Mouse (Mus musculus) MEL (cell line): ENCODE results near the gene 2410004P03Rik. TPM values are rescaled to one million over a fixed set of nuclear protein-coding genes. Genes with fewer than 3 reads are reported as not detected.

Experiments
- DNase-seq: peaks from one replicate; pipeline ENCODE4 v3.0.0; 2011; ENCODE audit warnings: low read depth, low spot score
- H3K27ac ChIP-seq: 2 replicates; pipeline ENCODE4 v1.5.1; 2012; ENCODE audit warnings: low read depth, mild to moderate bottlenecking, control low read depth, low read length, moderate library complexity; ENCODE audit not compliant: control insufficient read depth
- H3K27me3 ChIP-seq, 2 experiments: fragments of 150-350 bp in 1 of 2; sonication (generic) in 1 of 2; 2 replicates each; pipeline ENCODE4 v1.6.1; 2012; ENCODE audit warnings: low read length in 2 of 2, mild to moderate bottlenecking in 2 of 2, improper control_type of control experiment in 1 of 2, moderate library complexity in 1 of 2; ENCODE audit not compliant: insufficient read depth in 2 of 2, control insufficient read depth in 1 of 2
- H3K36me3 ChIP-seq, 2 experiments: 2 replicates each; pipeline ENCODE4 v1.6.1; 2012 to 2014; ENCODE audit warnings: low read length in 2 of 2, improper control_type of control experiment in 1 of 2, inconsistent platforms in 1 of 2, mild to moderate bottlenecking in 1 of 2; ENCODE audit not compliant: insufficient read depth in 2 of 2, control insufficient read depth in 1 of 2
- H3K4me1 ChIP-seq, 2 experiments: fragments of 150-350 bp in 1 of 2; sonication (generic) in 1 of 2; 2 replicates each; pipeline ENCODE4 v1.6.1; 2012; ENCODE audit warnings: low read length in 2 of 2, improper control_type of control experiment in 1 of 2, mild to moderate bottlenecking in 1 of 2; ENCODE audit not compliant: insufficient read depth in 2 of 2, control insufficient read depth in 1 of 2
- H3K4me3 ChIP-seq, 2 experiments: fragments of 150-350 bp in 1 of 2; sonication (generic) in 1 of 2; 2 replicates each; pipeline ENCODE4 v1.5.1; 2012; ENCODE audit warnings: low read depth in 2 of 2, low read length in 2 of 2, mild to moderate bottlenecking in 2 of 2, moderate library complexity in 2 of 2, control low read depth in 1 of 2, improper control_type of control experiment in 1 of 2; ENCODE audit not compliant: control insufficient read depth in 1 of 2, insufficient read depth in 1 of 2
- H3K79me2 ChIP-seq: 2 replicates; pipeline ENCODE4 v1.6.1; 2012; ENCODE audit warnings: mild to moderate bottlenecking, low read length, moderate library complexity; ENCODE audit not compliant: control insufficient read depth, poor library complexity, insufficient read depth
- H3K9ac ChIP-seq: 2 replicates; pipeline ENCODE4 v1.6.1; 2012; ENCODE audit warnings: low read depth, mild to moderate bottlenecking, control low read depth, low read length, moderate library complexity; ENCODE audit not compliant: control insufficient read depth, poor library complexity, severe bottlenecking
- H3K9me3 ChIP-seq: fragments of 150-350 bp; sonication (generic); replicated peaks from 2 replicates; pipeline ENCODE4 v1.6.1; 2012; ENCODE audit warnings: mild to moderate bottlenecking, low read length, improper control_type of control experiment, moderate library complexity; ENCODE audit not compliant: insufficient read depth
- BHLHE40 ChIP-seq: IDR thresholded peaks from 2 replicates; pipeline ENCODE4 v1.6.1; 2012; ENCODE audit warnings: low read depth, mild to moderate bottlenecking, inconsistent platforms, low read length, improper control_type of control experiment, borderline replicate concordance
- CHD1 ChIP-seq: IDR thresholded peaks from 2 replicates; pipeline ENCODE4 v1.6.1; 2012; ENCODE audit warnings: low read depth, mild to moderate bottlenecking, inconsistent platforms, low read length, improper control_type of control experiment
- CTCF ChIP-seq, 3 experiments: IDR thresholded peaks in 2 of 3; conservative IDR thresholded peaks in 1 of 3; 2 replicates each; pipeline ENCODE4 v1.5.1; 2011 to 2012; ENCODE audit warnings: low read length in 3 of 3, low read depth in 2 of 3, mild to moderate bottlenecking in 2 of 3, improper control_type of control experiment in 1 of 3, inconsistent platforms in 1 of 3, mixed read lengths in 1 of 3, moderate library complexity in 1 of 3; ENCODE audit not compliant: control insufficient read depth in 1 of 3, insufficient read depth in 1 of 3, poor library complexity in 1 of 3, severe bottlenecking in 1 of 3
- E2F4 ChIP-seq: IDR thresholded peaks from 2 replicates; pipeline ENCODE4 v1.6.1; 2011; ENCODE audit warnings: low read depth, low read length, improper control_type of control experiment, borderline replicate concordance
- EP300 ChIP-seq, 2 experiments: IDR thresholded peaks; 2 replicates each; pipeline ENCODE4 v1.6.1; 2011; ENCODE audit warnings: improper control_type of control experiment in 2 of 2, low read length in 2 of 2, low read depth in 1 of 2, mild to moderate bottlenecking in 1 of 2
- ETS1 ChIP-seq: IDR thresholded peaks from 2 replicates; pipeline ENCODE4 v1.6.1; 2012; ENCODE audit warnings: low read depth, mild to moderate bottlenecking, inconsistent platforms, low read length, improper control_type of control experiment, moderate library complexity
- GABPA ChIP-seq: IDR thresholded peaks from 2 replicates; pipeline ENCODE4 v1.6.1; 2012; ENCODE audit warnings: low read depth, mild to moderate bottlenecking, inconsistent platforms, low read length, improper control_type of control experiment, moderate library complexity
- GATA1 ChIP-seq: IDR thresholded peaks from 2 replicates; pipeline ENCODE4 v1.6.1; 2011; ENCODE audit warnings: low read depth, low read length, improper control_type of control experiment
- HCFC1 ChIP-seq: IDR thresholded peaks from 2 replicates; pipeline ENCODE4 v1.6.1; 2012; ENCODE audit warnings: low read depth, mild to moderate bottlenecking, inconsistent platforms, low read length, improper control_type of control experiment, moderate library complexity
- MAFK ChIP-seq: IDR thresholded peaks from 2 replicates; pipeline ENCODE4 v1.6.1; 2011; ENCODE audit warnings: low read depth, mild to moderate bottlenecking, low read length, improper control_type of control experiment, borderline replicate concordance
- MAZ ChIP-seq: IDR thresholded peaks from 2 replicates; pipeline ENCODE4 v1.6.1; 2012; ENCODE audit warnings: low read depth, mild to moderate bottlenecking, inconsistent platforms, low read length, improper control_type of control experiment
- MXI1 ChIP-seq: IDR thresholded peaks from 2 replicates; pipeline ENCODE4 v1.6.1; 2011; ENCODE audit warnings: mild to moderate bottlenecking, low read depth, low read length, improper control_type of control experiment
- MYB ChIP-seq: IDR thresholded peaks from 2 replicates; pipeline ENCODE4 v1.6.1; 2011; ENCODE audit warnings: mild to moderate bottlenecking, low read depth, low read length, improper control_type of control experiment
- MYC ChIP-seq: IDR thresholded peaks from 2 replicates; pipeline ENCODE4 v1.6.1; 2011; ENCODE audit warnings: low read depth, mild to moderate bottlenecking, low read length, improper control_type of control experiment, moderate library complexity
- NRF1 ChIP-seq: IDR thresholded peaks from 2 replicates; pipeline ENCODE4 v1.6.1; 2014; ENCODE audit warnings: low read depth, mild to moderate bottlenecking, inconsistent platforms, low read length, improper control_type of control experiment, moderate library complexity; ENCODE audit not compliant: poor library complexity, insufficient read depth, severe bottlenecking
- POLR2AphosphoS2 ChIP-seq: IDR thresholded peaks from 2 replicates; pipeline ENCODE4 v1.6.1; 2011; ENCODE audit warnings: low read length, improper control_type of control experiment
- POLR2AphosphoS5 ChIP-seq: IDR thresholded peaks from 2 replicates; pipeline ENCODE4 v1.6.1; 2012; ENCODE audit warnings: low read depth, borderline replicate concordance, mild to moderate bottlenecking, inconsistent platforms, low read length, moderate library complexity, mixed read lengths
- RCOR1 ChIP-seq: IDR thresholded peaks from 2 replicates; pipeline ENCODE4 v1.6.1; 2012; ENCODE audit warnings: low read depth, mild to moderate bottlenecking, inconsistent platforms, low read length, improper control_type of control experiment
- SMC3 ChIP-seq: IDR thresholded peaks from 2 replicates; pipeline ENCODE4 v1.6.1; 2011; ENCODE audit warnings: low read depth, low read length, improper control_type of control experiment
- TAL1 ChIP-seq: IDR thresholded peaks from 2 replicates; pipeline ENCODE4 v1.6.1; 2012; ENCODE audit warnings: mild to moderate bottlenecking, inconsistent platforms, low read length, moderate library complexity, mixed read lengths
- TBP ChIP-seq: IDR thresholded peaks from 2 replicates; pipeline ENCODE4 v1.8.0; 2011; ENCODE audit warnings: low read depth, low read length, improper control_type of control experiment
- UBTF ChIP-seq: IDR thresholded peaks from 2 replicates; pipeline ENCODE4 v1.6.1; 2012; ENCODE audit warnings: low read depth, mild to moderate bottlenecking, inconsistent platforms, low read length, improper control_type of control experiment, moderate library complexity, borderline replicate concordance; ENCODE audit not compliant: insufficient read depth
- USF2 ChIP-seq, 2 experiments: IDR thresholded peaks; 2 replicates each; pipeline ENCODE4 v1.6.1; 2011 to 2012; ENCODE audit warnings: improper control_type of control experiment in 2 of 2, low read length in 2 of 2, borderline replicate concordance in 1 of 2, inconsistent platforms in 1 of 2, low read depth in 1 of 2, mild to moderate bottlenecking in 1 of 2; ENCODE audit not compliant: insufficient read depth in 1 of 2
- ZKSCAN1 ChIP-seq: IDR thresholded peaks from 2 replicates; pipeline ENCODE4 v1.6.1; 2012; ENCODE audit warnings: low read depth, mild to moderate bottlenecking, inconsistent platforms, low read length, improper control_type of control experiment, moderate library complexity
- ZMIZ1 ChIP-seq: IDR thresholded peaks from 2 replicates; pipeline ENCODE4 v1.6.1; 2012; ENCODE audit warnings: low read depth, mild to moderate bottlenecking, inconsistent platforms, low read length, improper control_type of control experiment, moderate library complexity
- polyA plus RNA-seq, 2 experiments: library from polyadenylated mRNA; stranded (reverse) in 1 of 2; unstranded in 1 of 2; fragments of >175 nt in 1 of 2; fragments of >200 nt in 1 of 2; gene quantifications; 2 replicates each; pipeline versions ENCODE4 v1.2.1 to v1.2.4; 2012; ENCODE audit warnings: low replicate concordance in 2 of 2, low read depth in 1 of 2; ENCODE audit not compliant: insufficient read length in 2 of 2, insufficient read depth in 1 of 2, missing spikeins in 1 of 2
- total RNA-seq: library from RNA; depleted of rRNA; stranded (reverse); fragments of 300-350 nt; gene quantifications from 2 replicates; pipeline ENCODE4 v1.2.3, GENCODE M21; 2012

2410004P03Rik gene
- total and polyA plus RNA-seq, 3 experiments = 0.03 TPM; not detected in 2

- Histone ChIP-seq H3K79me2 (no peaks in the 10 kb centered on the region; the same call in 1 of the 2 replicates), H3K27ac (no peak overlapping the region), H3K4me3 (peak overlapping the region; percentile 89 to 98), H3K27me3 (no peaks in the 10 kb centered on the region)
- DNase-seq = no peak
- TF ChIP-seq MAZ (no peak), TAL1 (no peak), UBTF (no peak), MYC (no peak), POLR2AphosphoS5 (no peak), MYB (no peak), HCFC1 (no peak), GABPA (no peak), ZMIZ1 (no peak), RCOR1 (no peak), BHLHE40 (no peak), EP300 (IDR thresholded peaks at IDR 0.05; ENCODE audit: low read depth in 1 of 2, low read length in 2 of 2) (no peak), ETS1 (no peak)
- TF ChIP-seq, all 39 proteins: peak for 0
- Histone ChIP-seq H3K4me1 (peaks cover 3 to 13% of the 10 kb centered on the region in 2 experiments; a peak in 3 of 4 replicates), H3K36me3 (no peaks in the 10 kb centered on the region), H3K9me3 (no peaks in the 10 kb centered on the region), H3K9ac (peak overlapping the region; percentile 76)
These were observed 12.4 kb downstream of the 2410004P03Rik start for GRCm38 (mm10) chr12:16999146-16999545.

GRCm38 (mm10) chr12:16996886-16997462 is 14.6 kb downstream of the 2410004P03Rik start:
- Histone ChIP-seq H3K9me3 (no peaks in the 10 kb centered on the region), H3K27me3 (no peaks in the 10 kb centered on the region), H3K4me1 (peaks cover 3 to 13% of the 10 kb centered on the region in 2 experiments; a peak in 3 of 4 replicates), H3K27ac (no peak overlapping the region), H3K36me3 (no peaks in the 10 kb centered on the region; a peak in 2 of 4 replicates), H3K4me3 (no peak overlapping the region), H3K9ac (no peak overlapping the region), H3K79me2 (no peaks in the 10 kb centered on the region; the same call in 1 of the 2 replicates)
- no peak for DNase-seq
- TF ChIP-seq CHD1 = no peak
- TF ChIP-seq E2F4 = no peak
- TF ChIP-seq MAFK = no peak
- TF ChIP-seq UBTF = no peak
- no peak for TF ChIP-seq ZKSCAN1
- no peak for TF ChIP-seq SMC3
- TF ChIP-seq CTCF (IDR thresholded peaks at IDR 0.05 in 2 of 3, conservative IDR thresholded peaks at IDR 0.05 in 1 of 3; ENCODE audit: control insufficient read depth in 1 of 3, insufficient read depth in 1 of 3, low read depth in 2 of 3, low read length in 3 of 3, poor library complexity in 1 of 3, severe bottlenecking in 1 of 3) = no peak
- TF ChIP-seq TBP = no peak
- TF ChIP-seq TAL1 = no peak
- no peak for TF ChIP-seq ETS1
- no peak for TF ChIP-seq MAZ
- no peak for TF ChIP-seq HCFC1
- TF ChIP-seq USF2 (IDR thresholded peaks at IDR 0.05; ENCODE audit: borderline replicate concordance in 1 of 2, insufficient read depth in 1 of 2, low read depth in 1 of 2, low read length in 2 of 2) = no peak
- TF ChIP-seq MXI1 = no peak
- TF ChIP-seq POLR2AphosphoS2 = no peak
- no peak for TF ChIP-seq GATA1
- no peak for TF ChIP-seq NRF1
